Mouse (Mus musculus) myocyte (in vitro differentiated cells): Measurements from ENCODE around the gene Fanca.

ENCODE experiments used
- CEBPB ChIP-seq: IDR thresholded peaks from 2 replicates; pipeline ENCODE4 v1.6.1; 2011; ENCODE audit warnings: mild to moderate bottlenecking, moderate library complexity; ENCODE audit not compliant: poor library complexity, insufficient read depth, severe bottlenecking
- MAX ChIP-seq: IDR thresholded peaks from one replicate; pipeline ENCODE4 v1.6.1; 2011; ENCODE audit warnings: low read depth, mild to moderate bottlenecking, control low read depth
- MYOG ChIP-seq, 3 experiments: IDR thresholded peaks; one replicate each; pipeline ENCODE4 v1.6.1; 2011; ENCODE audit warnings: control low read depth in 2 of 3, low read depth in 2 of 3, mild to moderate bottlenecking in 2 of 3; ENCODE audit not compliant: insufficient read length in 2 of 3, control insufficient read depth in 1 of 3, insufficient read depth in 1 of 3
- POLR2A ChIP-seq: IDR thresholded peaks from one replicate; pipeline ENCODE4 v1.6.1; 2011; ENCODE audit warnings: low read depth, mild to moderate bottlenecking, control low read depth, moderate library complexity; ENCODE audit not compliant: insufficient read length
- POLR2AphosphoS2 ChIP-seq: IDR thresholded peaks from one replicate; pipeline ENCODE4 v1.6.1; 2011; ENCODE audit warnings: low read depth, control low read depth; ENCODE audit not compliant: insufficient read length
- SRF ChIP-seq: IDR thresholded peaks from one replicate; pipeline ENCODE4 v1.6.1; 2011; ENCODE audit warnings: low read depth; ENCODE audit not compliant: control insufficient read depth, insufficient read length
- TCF12 ChIP-seq: IDR thresholded peaks from one replicate; pipeline ENCODE4 v1.6.1; 2011; ENCODE audit warnings: mild to moderate bottlenecking, control low read depth; ENCODE audit not compliant: poor library complexity, insufficient read depth, severe bottlenecking
- TCF3 ChIP-seq: IDR thresholded peaks from one replicate; pipeline ENCODE4 v1.6.1; 2011; ENCODE audit warnings: low read depth, control low read depth; ENCODE audit not compliant: insufficient read length
- USF1 ChIP-seq: IDR thresholded peaks from one replicate; pipeline ENCODE4 v1.6.1; 2011; ENCODE audit warnings: low read depth, mild to moderate bottlenecking, control low read depth, moderate library complexity

GRCm38 (mm10) chr8:123329961-123330360 is 11.6 kb upstream of the Fanca start:
- TF ChIP-seq POLR2A (no peak), CEBPB (no peak), USF1 (no peak), MYOG (IDR thresholded peaks at IDR 0.05; ENCODE audit: control insufficient read depth in 1 of 3, insufficient read depth in 1 of 3, insufficient read length in 2 of 3, low read depth in 2 of 3) (no peak), TCF3 (no peak), POLR2AphosphoS2 (no peak), TCF12 (no peak), MAX (no peak), SRF (no peak)
